Mouse (Mus musculus) cortical plate, adult 2 months (tissue): Measurements from ENCODE around the gene Ppp2r5c. TPM values are rescaled to one million over a fixed set of nuclear protein-coding genes. Genes with fewer than 3 reads are reported as not detected.

Source experiments
- H3K27ac ChIP-seq: fragments of 200-500 bp; 2 replicates; pipeline ENCODE4 v1.5.1; 2012; ENCODE audit warnings: low read length, control low read depth, inconsistent platforms; ENCODE audit not compliant: insufficient read depth
- H3K4me1 ChIP-seq: fragments of 200-500 bp; 2 replicates; pipeline ENCODE4 v1.6.1; 2011; ENCODE audit warnings: low read length; ENCODE audit not compliant: control insufficient read depth, insufficient read depth
- H3K4me3 ChIP-seq: fragments of 200-500 bp; 2 replicates; pipeline ENCODE4 v1.5.1; 2011; ENCODE audit warnings: mild to moderate bottlenecking, low read length, control low read depth; ENCODE audit not compliant: insufficient read depth
- CTCF ChIP-seq: fragments of 200-500 bp; IDR thresholded peaks from 2 replicates; pipeline ENCODE4 v1.5.1; 2011; ENCODE audit warnings: mild to moderate bottlenecking, control low read depth, low read length; ENCODE audit not compliant: insufficient read depth; ENCODE audit errors: extremely low read depth
- POLR2A ChIP-seq: fragments of 200-500 bp; IDR thresholded peaks from 2 replicates; pipeline ENCODE4 v1.6.1; 2011; ENCODE audit warnings: mild to moderate bottlenecking, low read length, control low read depth; ENCODE audit not compliant: insufficient read depth; ENCODE audit errors: extremely low read depth
- polyA plus RNA-seq: library from polyadenylated mRNA; depleted of rRNA; stranded (reverse); fragments of >200 nt; gene quantifications from 2 replicates; pipeline ENCODE4 v1.2.3, GENCODE M21; 2012

Ppp2r5c gene
- polyA plus RNA-seq, 1 experiment: 193 TPM

DNA sequence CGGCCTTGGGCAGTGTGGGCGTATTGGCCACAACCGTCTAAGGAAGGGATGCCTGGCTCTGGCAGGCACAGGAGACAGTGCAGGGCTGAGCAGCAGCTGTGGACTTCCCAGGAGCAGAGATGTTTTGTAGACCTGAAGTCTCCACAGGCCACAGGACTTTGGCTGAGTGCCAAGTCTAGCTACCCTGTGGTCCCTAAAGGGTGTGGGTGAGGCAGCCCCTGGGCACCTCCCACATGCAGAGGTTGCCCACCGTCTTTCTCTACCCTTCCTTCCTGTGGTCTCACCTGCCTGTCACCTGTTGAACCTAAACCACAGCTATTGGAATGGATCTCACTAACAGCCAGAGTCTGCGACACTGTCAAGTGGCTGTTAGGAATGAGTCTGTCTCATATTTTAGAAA is 59.1 kb downstream of the Ppp2r5c start:
- H3K4me1 ChIP-seq: peaks cover 13% of the 10 kb centered on the region
- no peak overlapping the region for H3K27ac ChIP-seq
- no peak overlapping the region for H3K4me3 ChIP-seq
- no peak for TF ChIP-seq CTCF
- TF ChIP-seq POLR2A: no peak

DNA sequence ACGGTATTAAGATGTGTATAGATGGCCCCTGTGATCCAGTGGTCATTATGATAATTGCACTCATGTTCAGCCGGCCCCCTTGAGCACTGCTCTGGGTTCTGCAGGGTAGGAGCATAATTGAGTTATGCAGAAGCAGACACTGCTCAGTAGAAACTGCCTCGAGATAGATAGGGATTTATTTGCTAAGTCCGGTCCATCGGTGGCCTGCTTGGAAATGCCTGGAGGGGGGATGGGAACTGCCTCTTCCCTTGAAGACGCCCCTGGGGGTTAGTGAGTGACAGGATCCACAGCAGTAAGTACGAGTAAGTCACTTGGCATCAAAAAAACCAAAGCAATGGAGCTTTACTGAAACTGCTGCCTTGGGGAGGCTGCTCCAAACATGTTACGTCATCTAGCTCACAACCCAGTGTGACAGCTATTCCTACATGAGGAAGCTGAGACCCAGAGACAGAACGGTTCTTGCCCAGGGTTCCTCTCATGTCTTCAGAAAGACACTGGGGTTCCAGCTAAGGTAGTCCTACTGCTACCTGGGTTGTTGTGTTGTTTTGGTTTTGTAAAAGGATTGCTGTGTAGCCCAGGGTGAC is 60.9 kb downstream of the Ppp2r5c start:
- TF ChIP-seq POLR2A: no peak
- no peak for TF ChIP-seq CTCF
- Histone ChIP-seq H3K4me3 (no peak overlapping the region), H3K27ac (no peak overlapping the region), H3K4me1 (peaks cover 17% of the 10 kb centered on the region)

GRCm38 (mm10) chr12:110508680-110509079 is 61.8 kb downstream of the Ppp2r5c start:
- no peak overlapping the region for H3K27ac ChIP-seq

GRCm38 (mm10) chr12:110510171-110510871 is 63.4 kb downstream of the Ppp2r5c start:
- no peak for TF ChIP-seq CTCF
- no peak for TF ChIP-seq POLR2A
- Histone ChIP-seq H3K27ac (peak overlapping the region; percentile 64; the same call in 1 of the 2 replicates), H3K4me1 (peaks cover 17% of the 10 kb centered on the region), H3K4me3 (no peak overlapping the region)

More at GRCm38 (mm10) chr12:110508680-110509079, 61.8 kb downstream of the Ppp2r5c start:
- no peak overlapping the region for H3K4me3 ChIP-seq
- peaks cover 17% of the 10 kb centered on the region for H3K4me1 ChIP-seq
- no peak for TF ChIP-seq POLR2A
- no peak for TF ChIP-seq CTCF

- TF ChIP-seq POLR2A (no peak), CTCF (no peak)
- H3K4me1 ChIP-seq: peaks cover 17% of the 10 kb centered on the region
- H3K27ac ChIP-seq: no peak overlapping the region
- H3K4me3 ChIP-seq: no peak overlapping the region
Observed at GRCm38 (mm10) chr12:110511201-110511600, 64.3 kb downstream of the Ppp2r5c start.

DNA sequence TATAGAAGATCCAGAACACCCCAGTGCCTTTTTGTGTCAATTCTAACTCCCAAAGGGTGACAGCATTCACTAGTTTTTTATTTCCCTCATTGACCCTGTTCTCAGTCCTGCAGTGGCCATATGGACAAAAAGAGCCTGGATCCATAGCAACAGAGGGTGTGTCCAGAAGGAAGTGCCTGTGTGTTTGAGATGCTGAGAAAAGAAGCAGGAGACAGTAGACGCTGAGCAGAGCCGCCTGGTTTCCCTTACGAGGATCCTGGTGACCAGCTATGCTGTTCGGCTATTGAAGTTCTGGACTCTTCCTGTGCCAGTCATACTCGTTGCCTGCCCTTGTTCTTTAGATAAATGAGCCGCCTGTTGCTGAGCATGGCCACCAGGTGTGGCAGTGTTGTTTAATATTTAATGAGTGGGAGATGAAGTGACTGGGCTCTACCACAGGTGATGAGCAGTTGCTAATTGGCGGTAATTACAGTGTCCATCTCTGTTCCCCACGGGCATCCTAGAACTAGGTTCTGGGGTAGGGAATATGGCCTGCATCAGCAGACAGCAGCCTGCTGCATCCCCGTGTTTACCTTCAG is 65.0 kb downstream of the Ppp2r5c start:
- no peak for TF ChIP-seq CTCF
- no peak for TF ChIP-seq POLR2A
- H3K4me1 ChIP-seq: peaks cover 17% of the 10 kb centered on the region
- no peak overlapping the region for H3K4me3 ChIP-seq
- no peak overlapping the region for H3K27ac ChIP-seq

- Histone ChIP-seq H3K4me1 (peaks cover 18% of the 10 kb centered on the region), H3K4me3 (no peak overlapping the region), H3K27ac (no peak overlapping the region)
- TF ChIP-seq POLR2A (no peak), CTCF (no peak)
Observed at GRCm38 (mm10) chr12:110512884-110513283, 66.0 kb downstream of the Ppp2r5c start.

- H3K27ac ChIP-seq: no peak overlapping the region
- H3K4me1 ChIP-seq: peaks cover 10% of the 10 kb centered on the region; the same call in 1 of the 2 replicates
- no peak for TF ChIP-seq CTCF
- TF ChIP-seq POLR2A: no peak
- no peak overlapping the region for H3K4me3 ChIP-seq
Observed at GRCm38 (mm10) chr12:110515676-110516075, 68.8 kb downstream of the Ppp2r5c start.

- TF ChIP-seq POLR2A (no peak), CTCF (no peak)
- Histone ChIP-seq H3K27ac (no peak overlapping the region), H3K4me1 (peaks cover 4% of the 10 kb centered on the region), H3K4me3 (no peak overlapping the region)
Observed at GRCm38 (mm10) chr12:110520236-110520987, 73.5 kb downstream of the Ppp2r5c start.
